Mouse (Mus musculus) embryo, embryonic 10.5 days (tissue): ENCODE data around the gene Klf3.

Source experiments
- DNase-seq: peaks from one replicate; pipeline ENCODE4 v3.0.0-alpha.2; 2015; ENCODE audit warnings: low spot score

Klf3 gene

DNA sequence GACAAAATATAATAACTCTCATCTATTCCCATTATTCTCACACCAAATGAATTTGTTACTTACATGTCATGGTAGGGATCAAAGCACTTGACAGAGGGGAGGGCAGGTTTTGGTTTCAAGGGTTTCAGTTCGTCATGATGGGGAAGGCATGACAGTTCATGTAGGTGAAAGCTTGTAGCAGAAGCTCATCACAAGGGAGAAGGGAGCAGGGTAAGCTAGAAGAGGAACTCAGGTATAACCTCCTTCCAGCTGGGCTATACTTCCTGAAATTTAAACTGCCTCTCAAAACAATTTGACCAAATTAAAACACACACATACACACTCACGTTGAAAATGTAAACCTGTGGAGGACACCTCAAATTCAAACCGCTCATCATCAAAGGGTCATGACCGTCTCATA is 32.1 kb downstream of the Klf3 start:
- no peak for DNase-seq

GRCm38 (mm10) chr5:64839016-64839599 is 35.9 kb downstream of the Klf3 start:
- DNase-seq = no peak

DNA sequence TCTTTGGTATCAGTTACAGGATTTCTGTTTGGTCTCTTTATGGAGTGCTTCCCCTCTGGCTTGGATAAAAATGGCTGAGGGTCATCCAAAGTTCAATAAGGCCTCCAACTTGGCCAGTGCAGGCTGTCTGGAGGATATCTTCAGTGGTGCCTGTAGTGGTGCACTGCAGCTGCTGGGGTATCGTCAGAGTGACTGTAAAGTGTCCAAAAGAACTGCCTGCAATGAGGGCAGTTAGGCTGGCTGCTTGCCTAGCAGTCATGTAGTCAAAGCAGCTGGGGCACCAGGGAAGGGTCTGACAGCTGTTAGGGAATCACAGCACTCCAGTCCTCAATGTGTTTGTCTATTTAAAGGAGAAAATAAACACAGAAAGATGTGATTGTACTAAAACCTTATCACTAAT is 36.9 kb downstream of the Klf3 start:
- DNase-seq = no peak

- DNase-seq = no peak
These were observed 41.4 kb downstream of the Klf3 start for GRCm38 (mm10) chr5:64844622-64845021.

GRCm38 (mm10) chr5:64847305-64847704 is 44.1 kb downstream of the Klf3 start:
- no peak for DNase-seq

DNA sequence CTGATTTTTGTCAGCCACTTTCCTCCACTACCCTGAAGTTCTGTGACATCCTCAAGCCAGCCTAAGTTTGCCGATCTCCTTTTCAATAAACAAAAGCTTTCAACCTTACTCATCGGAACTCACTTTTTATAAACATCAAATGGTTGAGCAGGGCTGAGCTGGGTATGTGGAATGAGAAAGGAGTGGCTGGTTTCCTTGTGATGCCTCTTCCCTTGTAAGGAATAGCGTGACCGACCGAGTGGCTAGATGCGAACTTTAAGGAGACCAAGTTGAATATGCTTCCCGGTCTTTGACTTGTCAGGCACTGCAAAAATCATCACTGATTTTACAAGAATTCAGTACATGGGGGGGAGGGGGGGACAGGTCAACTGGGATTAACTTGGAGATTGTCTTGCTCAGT is 46.7 kb downstream of the Klf3 start:
- DNase-seq = no peak

GRCm38 (mm10) chr5:64852656-64853398 is 49.6 kb downstream of the Klf3 start:
- no peak for DNase-seq

- DNase-seq = no peak
These were observed 50.2 kb downstream of the Klf3 start for GRCm38 (mm10) chr5:64853421-64853820.

DNA sequence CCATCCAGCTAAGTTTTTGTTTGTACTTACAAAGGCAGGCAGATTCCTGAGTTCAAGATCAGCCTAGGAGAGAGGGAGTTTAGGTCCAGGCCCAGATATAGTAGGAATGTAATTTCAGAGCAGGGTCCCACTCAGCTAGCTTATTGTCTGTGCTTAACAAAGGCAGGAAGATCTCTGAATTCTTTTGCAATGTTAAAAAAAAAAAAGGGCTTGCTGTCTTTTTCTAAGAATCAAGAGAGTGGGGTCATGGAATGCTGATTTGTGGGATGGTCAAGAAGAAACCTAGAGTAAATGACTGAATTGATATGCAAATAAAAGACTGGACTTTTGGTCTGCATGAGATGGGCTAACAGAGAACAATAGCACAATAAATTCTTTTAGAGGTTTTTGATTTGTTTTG is 52.0 kb downstream of the Klf3 start:
- no peak for DNase-seq

DNA sequence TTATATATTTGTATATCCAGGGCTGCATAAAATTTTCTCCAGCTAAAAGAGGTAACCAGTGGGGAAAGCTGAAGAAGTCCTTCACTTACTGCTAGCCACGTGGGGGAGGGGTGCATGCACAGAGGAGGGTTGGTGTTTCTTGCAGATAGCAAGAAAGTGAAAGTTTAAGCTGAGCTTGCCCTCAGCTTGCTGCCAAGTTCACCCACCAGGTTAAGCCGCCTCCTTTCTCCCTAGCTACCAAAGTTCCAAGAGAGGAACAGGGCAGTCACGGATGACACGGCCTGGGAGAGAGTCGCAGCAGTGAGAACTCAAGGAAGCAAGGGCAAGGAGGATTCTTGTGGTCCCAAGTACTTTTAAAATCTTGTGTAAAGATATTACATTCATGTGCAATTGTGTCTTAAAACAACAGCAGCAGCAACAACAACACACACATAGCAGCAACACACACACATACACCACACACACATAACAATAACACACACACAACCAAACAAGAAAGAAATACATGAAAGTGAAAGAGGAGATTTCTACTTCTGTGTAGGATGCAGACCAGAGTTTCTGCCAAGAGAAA is 57.8 kb downstream of the Klf3 start:
- DNase-seq = no peak

DNA sequence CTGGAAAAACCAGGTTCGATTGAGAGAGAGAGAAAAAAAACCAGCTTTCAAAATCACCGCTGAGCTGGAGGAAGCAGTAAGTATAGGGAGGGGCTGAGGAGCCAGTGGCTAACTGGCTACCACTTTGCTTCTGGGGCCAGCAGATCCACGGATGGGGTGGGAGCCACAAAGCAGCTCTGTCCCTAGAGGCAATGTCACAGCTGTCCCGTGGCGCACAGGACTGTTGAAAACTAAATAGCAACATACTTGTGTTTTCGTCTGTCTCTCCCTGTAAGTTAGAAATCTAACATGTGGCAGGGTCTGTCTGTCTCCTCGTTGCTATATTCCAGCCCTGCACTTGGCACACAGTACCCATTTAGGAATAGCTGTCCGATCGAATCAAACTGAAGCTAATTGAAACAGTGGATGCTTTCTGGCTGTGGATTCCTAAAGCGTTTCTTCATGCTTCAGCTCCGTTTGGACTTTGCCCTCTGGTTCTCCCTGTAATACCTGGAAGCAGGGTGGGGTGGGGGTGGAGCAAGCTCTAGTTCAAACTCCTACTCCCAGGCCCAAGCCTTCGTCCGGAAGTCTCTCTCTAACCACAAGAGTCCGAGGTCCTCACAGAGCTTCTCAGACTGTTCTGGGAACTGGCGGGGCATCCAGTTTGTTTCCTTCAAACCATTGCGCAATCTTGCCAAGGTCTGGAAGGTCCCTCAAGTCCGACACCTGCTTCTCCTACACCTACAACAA is 58.4 kb downstream of the Klf3 start:
- no peak for DNase-seq

DNA sequence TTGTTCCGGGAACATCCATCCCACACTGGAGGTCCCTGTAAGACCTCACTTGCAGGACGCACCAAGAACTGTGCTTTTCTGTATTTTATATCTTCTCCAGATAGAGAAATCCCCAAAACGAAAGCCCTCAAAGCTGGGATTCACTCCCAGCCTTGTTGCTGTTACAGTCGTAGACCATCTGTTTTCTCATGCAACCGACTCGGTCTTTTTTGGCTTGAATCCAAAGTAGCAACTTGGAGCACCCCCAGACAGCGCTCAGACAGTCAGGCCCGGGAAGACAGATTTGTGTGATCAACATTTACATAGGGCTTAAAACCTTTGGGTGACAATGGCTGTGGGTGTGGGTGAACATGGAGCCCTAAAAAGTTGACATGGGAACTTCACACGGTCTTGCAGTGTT is 59.1 kb downstream of the Klf3 start:
- DNase-seq = no peak

DNA sequence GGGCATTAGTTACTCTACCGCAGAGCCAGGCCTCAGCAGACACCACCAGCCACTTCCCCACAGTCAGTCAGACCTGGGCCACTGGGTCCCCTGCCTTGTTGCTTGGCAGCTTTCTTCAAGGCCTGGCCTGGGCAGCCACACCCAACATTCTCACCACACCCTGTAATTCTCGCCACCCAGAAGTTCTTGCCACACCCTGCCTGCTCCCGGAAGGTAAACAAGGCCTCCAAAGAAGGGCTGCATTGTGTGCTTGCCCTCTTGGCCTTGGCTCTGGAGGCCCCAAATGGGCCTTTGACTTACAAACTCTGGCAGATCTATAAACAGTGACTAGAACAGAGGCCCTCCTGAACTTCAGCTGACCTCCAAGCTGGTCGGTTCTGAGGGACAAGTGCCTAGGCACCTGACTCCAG is 61.5 kb downstream of the Klf3 start:
- DNase-seq = peak; percentile 37

DNA sequence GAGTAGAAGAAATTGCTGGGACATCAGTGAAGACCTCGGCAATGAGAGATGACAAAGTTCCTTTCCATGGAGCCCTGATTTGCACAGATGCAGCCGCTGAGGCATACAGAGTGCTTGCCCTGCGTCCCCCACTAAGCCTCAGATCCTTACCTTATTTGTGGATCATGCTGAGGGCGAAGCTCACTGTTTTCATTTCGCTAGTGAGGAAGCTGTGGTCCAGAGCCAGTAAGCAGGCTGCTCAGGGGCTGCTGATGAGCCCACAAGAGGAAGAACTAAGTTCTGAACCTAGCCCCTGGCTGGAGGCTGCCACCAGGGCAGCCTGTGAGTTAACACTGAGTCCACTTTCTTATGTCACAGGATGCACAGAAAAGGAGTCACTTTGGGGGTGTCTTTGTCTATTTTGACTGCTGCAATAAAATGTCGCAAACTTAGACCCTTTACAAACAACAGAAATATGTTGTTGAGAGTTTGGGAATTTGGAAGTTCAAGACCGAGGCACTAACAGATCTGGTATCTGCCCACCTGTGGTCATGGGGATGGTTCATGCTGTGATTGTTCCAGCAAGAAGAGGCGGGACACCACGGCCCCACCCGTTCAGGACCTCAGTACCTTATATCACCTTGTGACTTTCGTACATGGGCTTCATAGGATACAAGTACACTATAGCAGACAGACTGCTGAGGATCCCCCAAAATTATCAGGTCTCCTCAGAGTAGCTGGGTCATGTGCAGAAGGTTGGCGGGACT is 62.2 kb downstream of the Klf3 start:
- no peak for DNase-seq

DNA sequence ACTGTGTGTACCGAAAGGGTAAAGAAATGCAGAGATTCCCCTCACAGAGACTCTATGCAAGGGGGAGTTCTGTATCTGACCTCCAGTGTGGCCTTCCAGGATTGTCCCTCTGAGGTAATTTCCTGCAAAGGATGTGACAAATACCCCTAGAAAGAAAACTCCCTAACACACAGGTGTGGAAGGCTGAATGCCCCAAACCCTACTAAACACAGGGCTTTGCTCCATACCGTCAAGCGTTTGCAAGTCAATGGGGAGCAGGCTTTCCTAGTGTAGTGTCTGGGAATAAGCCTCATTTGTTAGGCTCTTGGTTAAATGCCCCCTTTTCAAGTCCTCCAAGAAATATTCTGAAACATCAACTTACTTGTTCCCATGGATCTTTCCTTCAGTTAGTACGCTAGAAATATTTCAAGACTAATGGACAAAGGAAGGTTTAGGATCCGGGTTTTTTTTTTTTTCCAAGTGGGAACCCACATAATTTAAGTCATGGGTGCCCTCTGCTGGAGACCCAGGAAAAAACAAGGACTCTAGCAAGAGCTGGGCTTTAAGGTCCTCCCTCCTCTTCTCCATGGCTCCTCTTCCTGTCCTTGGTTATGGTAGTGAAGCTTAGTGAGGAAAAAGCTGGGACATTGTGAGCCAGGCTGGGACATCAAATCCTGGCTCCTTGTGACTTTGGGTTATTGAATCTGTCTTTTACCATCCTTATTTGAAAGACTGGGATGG is 63.3 kb downstream of the Klf3 start:
- peak; percentile 91 for DNase-seq

DNA sequence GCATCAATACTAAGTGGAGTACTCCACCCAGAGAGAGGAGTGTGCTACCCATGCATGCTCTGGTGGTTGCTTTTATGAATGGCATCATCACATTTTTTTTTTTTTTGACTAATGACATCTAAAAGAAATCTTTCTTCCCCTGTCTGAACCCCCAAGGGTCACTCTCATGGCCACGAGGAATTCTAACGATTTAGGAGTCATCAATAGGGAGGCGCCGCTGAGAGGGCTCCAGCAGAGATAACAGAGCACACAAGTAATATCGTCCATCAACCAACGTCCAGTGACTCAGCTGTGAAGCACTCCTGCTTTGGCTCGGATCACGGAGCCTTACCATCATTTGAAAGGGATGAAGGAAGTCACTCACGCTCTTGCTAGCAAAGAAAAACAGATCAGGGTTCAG is 63.9 kb downstream of the Klf3 start:
- no peak for DNase-seq

DNA sequence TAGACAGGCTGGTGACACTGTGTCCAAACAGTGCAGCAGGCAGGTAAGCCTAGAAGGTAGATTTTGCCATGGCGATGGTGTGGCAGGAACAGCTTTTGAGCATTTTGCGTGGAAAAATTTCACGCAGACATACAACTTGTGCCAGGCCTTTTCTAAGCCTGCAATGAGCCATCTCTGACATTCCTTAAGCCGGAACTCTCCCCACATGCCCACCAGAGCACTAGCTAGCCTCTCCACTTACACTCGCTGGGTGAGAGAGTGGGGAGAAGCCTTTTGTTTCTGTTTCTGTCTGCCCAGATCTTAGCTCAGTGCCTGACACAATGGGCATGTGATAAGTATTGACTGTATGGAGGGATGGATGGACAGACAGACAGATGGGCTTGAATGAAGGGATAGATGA is 64.4 kb downstream of the Klf3 start:
- no peak for DNase-seq

GRCm38 (mm10) chr5:64876086-64876830 is 73.1 kb downstream of the Klf3 start:
- DNase-seq = peak; percentile 39

- peak; percentile 69 for DNase-seq
These were observed 74.2 kb downstream of the Klf3 start for GRCm38 (mm10) chr5:64877235-64878026.

DNA sequence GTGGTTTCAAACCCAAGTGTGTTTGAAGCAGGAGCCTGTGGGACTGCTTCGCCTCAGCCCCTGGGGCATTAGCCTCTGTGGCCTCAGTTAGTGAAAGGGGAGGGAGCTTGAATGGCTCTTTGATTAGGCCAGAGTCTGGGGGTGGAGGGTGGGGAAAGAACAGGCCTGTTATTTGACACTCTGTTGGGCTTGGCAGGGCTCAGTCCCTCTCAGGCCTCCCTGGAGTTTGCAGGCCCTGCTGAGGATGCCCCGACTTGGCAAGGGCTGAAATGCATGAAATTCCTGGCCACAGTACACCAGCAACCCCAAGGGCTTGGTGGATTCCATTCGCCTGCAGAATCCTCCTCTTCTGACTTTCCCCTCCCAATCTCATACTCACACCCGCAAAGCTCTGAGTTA is 74.8 kb downstream of the Klf3 start:
- peak; percentile 90 for DNase-seq
